Mouse (Mus musculus) small intestine, adult 2 months (tissue): ENCODE measurements at regions not wholly inside any gene's neighbourhood (a gene's known extent, or its start where the extent isn't known, plus 50 kb on each side); places are given as distances from the start of the nearest gene placed in this dataset.

ENCODE experiments used
- H3K27ac ChIP-seq: fragments of 200-500 bp; 2 replicates; pipeline ENCODE4 v1.5.1; 2012; ENCODE audit warnings: low read depth, low read length, control low read depth, inconsistent platforms; ENCODE audit not compliant: insufficient read depth
- H3K27me3 ChIP-seq: fragments of 200-500 bp; 2 replicates; pipeline ENCODE4 v1.6.1; 2012; ENCODE audit warnings: mild to moderate bottlenecking, moderate library complexity, low read length, inconsistent platforms; ENCODE audit not compliant: control insufficient read depth, insufficient read depth
- H3K36me3 ChIP-seq: fragments of 200-500 bp; 2 replicates; pipeline ENCODE4 v1.6.1; 2012; ENCODE audit warnings: mild to moderate bottlenecking, low read length, control low read depth, inconsistent platforms; ENCODE audit not compliant: control insufficient read depth, insufficient read depth
- H3K4me1 ChIP-seq: fragments of 200-500 bp; 2 replicates; pipeline ENCODE4 v1.6.1; 2012; ENCODE audit warnings: low read length, inconsistent platforms, mixed read lengths; ENCODE audit not compliant: control insufficient read depth, insufficient read depth, insufficient read length
- H3K4me3 ChIP-seq: fragments of 200-500 bp; 2 replicates; pipeline ENCODE4 v1.5.1; 2012; ENCODE audit warnings: low read depth, mild to moderate bottlenecking, control low read depth, inconsistent platforms, low read length, moderate library complexity
- CTCF ChIP-seq: fragments of 200-500 bp; IDR thresholded peaks from 2 replicates; pipeline ENCODE4 v1.5.1; 2012; ENCODE audit warnings: low read depth, mild to moderate bottlenecking, control low read depth, inconsistent platforms, low read length, moderate library complexity, mixed read lengths; ENCODE audit not compliant: insufficient replicate concordance, insufficient read length; ENCODE audit errors: extremely low read depth
- POLR2A ChIP-seq: fragments of 200-500 bp; IDR thresholded peaks from 2 replicates; pipeline ENCODE4 v1.6.1; 2012; ENCODE audit warnings: low read depth, mild to moderate bottlenecking, control low read depth, inconsistent platforms, low read length, moderate library complexity
- WGBS: fragments of 180-500 bp; shearing (Covaris S2); methylation state at CpG from one replicate; pipeline ENCODE4 v1.1.7; 2018; 5-methylcytosine and 5-hydroxymethylcytosine counted together

- TF ChIP-seq POLR2A (no peak), CTCF (no peak)
- H3K27me3 ChIP-seq = no peaks in the 10 kb centered on the region
- 50% methylated on average over 3 of the region's 3 CpGs for WGBS
- H3K4me3 ChIP-seq = no peak overlapping the region
- H3K4me1 ChIP-seq = no peaks in the 10 kb centered on the region
- no peak overlapping the region for H3K27ac ChIP-seq
- no peaks in the 10 kb centered on the region for H3K36me3 ChIP-seq
These were observed 65.8 kb upstream of the Lrpap1 start for GRCm38 (mm10) chr5:35171336-35171735.

GRCm38 (mm10) chr5:35170369-35171130 lies 65.0 kb upstream of the Lrpap1 start:
- no peak overlapping the region for H3K27ac ChIP-seq

GRCm38 (mm10) chr5:35169614-35170293 lies 64.2 kb upstream of the Lrpap1 start:
- H3K4me3 ChIP-seq = no peak overlapping the region
- H3K36me3 ChIP-seq = no peaks in the 10 kb centered on the region

More at GRCm38 (mm10) chr5:35170369-35171130, 65.0 kb upstream of the Lrpap1 start:
- Histone ChIP-seq H3K4me1 (no peaks in the 10 kb centered on the region), H3K27me3 (no peaks in the 10 kb centered on the region), H3K4me3 (no peak overlapping the region), H3K36me3 (no peaks in the 10 kb centered on the region)
- TF ChIP-seq POLR2A (no peak), CTCF (no peak)
- 65% methylated on average over 11 of the region's 11 CpGs for WGBS

GRCm38 (mm10) chr5:35168853-35169252 lies 63.3 kb upstream of the Lrpap1 start:
- Histone ChIP-seq H3K27me3 (no peaks in the 10 kb centered on the region), H3K4me1 (no peaks in the 10 kb centered on the region), H3K36me3 (no peaks in the 10 kb centered on the region), H3K27ac (no peak overlapping the region), H3K4me3 (no peak overlapping the region)
- TF ChIP-seq CTCF = no peak
- TF ChIP-seq POLR2A = no peak
- WGBS = 67% methylated on average over 5 of the region's 5 CpGs

More at GRCm38 (mm10) chr5:35169614-35170293, 64.2 kb upstream of the Lrpap1 start:
- H3K27me3 ChIP-seq = no peaks in the 10 kb centered on the region
- 78% methylated on average over 7 of the region's 7 CpGs for WGBS
- TF ChIP-seq CTCF = no peak
- TF ChIP-seq POLR2A = no peak
- H3K27ac ChIP-seq = no peak overlapping the region
- no peaks in the 10 kb centered on the region for H3K4me1 ChIP-seq

GRCm38 (mm10) chr5:35168369-35168768 lies 62.8 kb upstream of the Lrpap1 start:
- H3K27me3 ChIP-seq = no peaks in the 10 kb centered on the region
- H3K4me3 ChIP-seq = no peak overlapping the region
- no peak overlapping the region for H3K27ac ChIP-seq
- TF ChIP-seq POLR2A (no peak), CTCF (no peak)
- no peaks in the 10 kb centered on the region for H3K36me3 ChIP-seq
- H3K4me1 ChIP-seq = no peaks in the 10 kb centered on the region
- 85% methylated on average over 6 of the region's 6 CpGs for WGBS

- H3K27me3 ChIP-seq = no peaks in the 10 kb centered on the region
- 61% methylated on average over 8 of the region's 8 CpGs for WGBS
- TF ChIP-seq CTCF (no peak), POLR2A (no peak)
- H3K4me1 ChIP-seq = no peaks in the 10 kb centered on the region
- no peak overlapping the region for H3K4me3 ChIP-seq
- no peaks in the 10 kb centered on the region for H3K36me3 ChIP-seq
- no peak overlapping the region for H3K27ac ChIP-seq
These were observed 60.4 kb upstream of the Lrpap1 start for GRCm38 (mm10) chr5:35165993-35166392.

- TF ChIP-seq CTCF (no peak), POLR2A (no peak)
- WGBS = 56% methylated on average over 2 of the region's 2 CpGs
- H3K4me3 ChIP-seq = no peak overlapping the region
- no peaks in the 10 kb centered on the region for H3K4me1 ChIP-seq
- H3K27ac ChIP-seq = no peak overlapping the region
- H3K27me3 ChIP-seq = no peaks in the 10 kb centered on the region
- no peaks in the 10 kb centered on the region for H3K36me3 ChIP-seq
These were observed 59.9 kb upstream of the Lrpap1 start for GRCm38 (mm10) chr5:35165459-35165858.
